Mouse (Mus musculus) embryonic facial prominence, embryonic 14.5 days (tissue): Measurements from ENCODE around the gene Olfr1419. TPM values are rescaled to one million over a fixed set of nuclear protein-coding genes. Genes with fewer than 3 reads are reported as not detected.
"Not testable (repeated sequence)": the region's sequence is repeated elsewhere in the genome, so short reads cannot be mapped to it uniquely, and the experiment has no call there.

Experiments
- ATAC-seq: fragments of 200-750 bp; cut with Nextera tagmentation; 2 replicates; pipeline ENCODE4 v1.8.0; 2017; ENCODE audit warnings: low read depth, moderate number of reproducible peaks, moderate TSS enrichment
- DNase-seq: peaks from one replicate; pipeline ENCODE4 v3.0.0-alpha.2; 2015; ENCODE audit warnings: low spot score
- H3K27ac ChIP-seq: fragments of 300-500 bp; sonication (generic); replicated peaks from 2 replicates; pipeline ENCODE4 v1.5.1; 2014; ENCODE audit warnings: low read depth, mild to moderate bottlenecking, low read length, moderate library complexity
- H3K27me3 ChIP-seq: fragments of 300-500 bp; sonication (generic); replicated peaks from 2 replicates; pipeline ENCODE4 v1.6.1; 2014; ENCODE audit warnings: low read length; ENCODE audit not compliant: control insufficient read depth, insufficient read depth
- H3K36me3 ChIP-seq: fragments of 300-500 bp; sonication (generic); 2 replicates; pipeline ENCODE4 v1.6.1; 2014; ENCODE audit warnings: low read length, mixed read lengths; ENCODE audit not compliant: control insufficient read depth, insufficient read depth
- H3K4me1 ChIP-seq: fragments of 300-500 bp; sonication (generic); 2 replicates; pipeline ENCODE4 v1.6.1; 2014; ENCODE audit warnings: antibody characterized with exemption, low read length; ENCODE audit not compliant: control insufficient read depth, insufficient read depth
- H3K4me2 ChIP-seq: fragments of 300-500 bp; sonication (generic); 2 replicates; pipeline ENCODE4 v1.6.1; 2014; ENCODE audit warnings: low read depth, mild to moderate bottlenecking, low read length, moderate library complexity, mixed read lengths
- H3K4me3 ChIP-seq: fragments of 300-500 bp; sonication (generic); 2 replicates; pipeline ENCODE4 v1.5.1; 2014; ENCODE audit warnings: low read depth, mild to moderate bottlenecking, low read length
- H3K9ac ChIP-seq: fragments of 300-500 bp; sonication (generic); 2 replicates; pipeline ENCODE4 v1.6.1; 2014; ENCODE audit warnings: low read depth, mild to moderate bottlenecking, low read length, moderate library complexity, mixed read lengths
- H3K9me3 ChIP-seq: fragments of 300-500 bp; sonication (generic); 2 replicates; pipeline ENCODE4 v1.6.1; 2016; ENCODE audit warnings: low read length; ENCODE audit not compliant: control insufficient read depth
- WGBS: fragments of 180-500 bp; shearing (Covaris S2); extraction: QIAGEN DNeasy Blood & Tissue Kit; methylation state at CpG from one replicate; pipeline ENCODE4 v1.1.7; 2014; 5-methylcytosine and 5-hydroxymethylcytosine counted together
- polyA plus RNA-seq: library from polyadenylated mRNA; unstranded; fragments of >200 nt; fragmentation: Nextera tagmentation; extraction: Ambion mirVana; gene quantifications from 2 replicates; pipeline ENCODE4 v1.2.1, GENCODE M21; 2014

The Olfr1419 gene
- polyA plus RNA-seq, 1 experiment from 2014 or later = not detected

DNA sequence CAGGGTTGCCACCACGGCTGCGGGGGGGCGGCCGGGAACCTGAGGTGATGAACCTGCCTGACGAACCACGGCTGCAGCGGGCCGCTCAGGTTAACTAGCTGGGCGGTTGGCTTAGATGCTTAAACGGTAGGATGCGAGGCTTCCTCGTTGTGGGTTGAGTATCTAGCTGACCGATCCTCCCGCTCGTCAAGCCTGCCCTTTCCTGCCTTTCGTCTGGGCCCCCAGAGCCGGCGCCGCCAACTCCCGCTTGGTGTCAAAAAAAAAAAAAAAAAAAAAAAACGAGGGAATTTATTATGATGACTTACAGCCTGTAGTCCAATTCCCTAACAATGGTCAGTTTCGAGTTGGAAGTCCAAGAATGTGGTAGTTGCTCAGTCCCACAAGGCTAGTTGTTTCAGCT is 3.5 kb upstream of the Olfr1419 start:
- H3K9ac ChIP-seq, ATAC-seq: not testable (repeated sequence)
- WGBS = 62% methylated on average over 20 of the region's 22 CpGs

GRCm38 (mm10) chr19:11867837-11868236 is 7.1 kb downstream of the Olfr1419 start:
- no peak overlapping the region for H3K9ac ChIP-seq
- no peaks in the 10 kb centered on the region for H3K4me1 ChIP-seq
- no peaks in the 10 kb centered on the region for H3K36me3 ChIP-seq
- H3K4me2 ChIP-seq = no peak overlapping the region
- no peak overlapping the region for H3K27ac ChIP-seq
- H3K27me3 ChIP-seq = no peaks in the 10 kb centered on the region
- no peak for DNase-seq
- 85% methylated on average over 2 of the region's 2 CpGs for WGBS
- no peak overlapping the region for H3K4me3 ChIP-seq
- ATAC-seq = no peak
- H3K9me3 ChIP-seq = 0 out of 2 replicates have a peak, but pooled peaks cover 3% of the 10 kb centered on the region

More for the DNA sequence above, 3.5 kb upstream of the Olfr1419 start:
- not testable (repeated sequence) for H3K27me3 ChIP-seq, DNase-seq, H3K4me2 ChIP-seq, H3K4me1 ChIP-seq, H3K4me3 ChIP-seq, H3K27ac ChIP-seq, H3K36me3 ChIP-seq, H3K9me3 ChIP-seq

DNA sequence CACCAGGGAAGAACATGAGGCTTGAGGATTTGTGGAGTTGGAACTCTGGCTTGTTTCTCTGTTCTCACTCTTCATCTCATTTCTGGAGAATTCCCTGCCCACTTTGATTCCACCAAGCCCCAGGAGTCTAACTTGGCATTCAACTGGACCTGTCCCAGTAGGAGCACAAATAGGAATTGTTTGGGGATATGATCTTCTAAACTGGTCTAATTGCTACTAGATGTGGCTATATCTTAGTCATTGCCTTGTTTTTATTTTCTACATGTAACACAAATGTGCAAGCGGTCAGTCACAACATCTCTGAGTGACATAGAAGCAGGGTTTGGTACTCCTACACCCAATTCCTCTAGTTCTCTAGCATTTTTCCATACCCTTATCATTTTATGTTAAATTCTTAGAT is 13.9 kb downstream of the Olfr1419 start, which contains the start of gene Olfr1418:
Gene Olfr1418 (minus strand): TSS at position 101 of the 400 bp plus-strand sequence.
- H3K27me3 ChIP-seq = no peaks in the 10 kb centered on the region
- H3K9me3 ChIP-seq = 0 out of 2 replicates have a peak, but pooled peaks cover 3% of the 10 kb centered on the region
- ATAC-seq (no peak), DNase-seq (no peak)
- no peaks in the 10 kb centered on the region for H3K36me3 ChIP-seq
- H3K4me1 ChIP-seq = no peaks in the 10 kb centered on the region
- H3K9ac ChIP-seq = no peak within 1 kb of the TSS
- 94% methylated on average over 1 of the region's 1 CpGs for WGBS
- H3K4me2 ChIP-seq = no peak within 1 kb of the TSS
- H3K27ac ChIP-seq = no peak within 1 kb of the TSS
- H3K4me3 ChIP-seq = no peak within 1 kb of the TSS

GRCm38 (mm10) chr19:11856506-11856905 is 18.4 kb downstream of the Olfr1419 start:
- Histone ChIP-seq H3K9ac (no peak overlapping the region), H3K4me3 (no peak overlapping the region), H3K27me3 (no peaks in the 10 kb centered on the region), H3K4me1 (no peaks in the 10 kb centered on the region), H3K4me2 (no peak overlapping the region), H3K27ac (no peak overlapping the region), H3K9me3 (no peaks in the 10 kb centered on the region; the same call in 1 of the 2 replicates), H3K36me3 (no peaks in the 10 kb centered on the region)
- DNase-seq (no peak), ATAC-seq (no peak)
- 78% methylated on average over 6 of the region's 6 CpGs for WGBS

DNA sequence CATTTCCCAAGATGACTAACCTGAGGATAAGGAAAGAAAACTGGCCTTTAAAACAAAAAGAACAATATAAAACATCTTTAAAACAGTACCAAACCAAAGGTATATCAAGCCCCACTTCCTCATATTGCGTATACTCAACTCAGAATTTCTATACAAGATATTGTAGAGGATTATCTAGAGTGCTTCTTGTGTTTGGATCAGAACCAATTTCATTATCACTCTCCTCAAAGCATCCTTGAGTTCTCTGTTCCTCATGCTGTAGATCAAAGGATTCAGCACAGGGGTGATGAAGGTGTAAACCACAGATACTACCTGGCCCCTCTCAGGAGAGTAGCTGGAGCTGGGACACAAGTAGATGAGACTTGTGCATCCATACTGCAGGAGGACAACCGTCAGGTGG is 20.1 kb downstream of the Olfr1419 start:
- H3K27ac ChIP-seq = no peak overlapping the region
- 83% methylated on average over 2 of the region's 2 CpGs for WGBS
- no peaks in the 10 kb centered on the region for H3K36me3 ChIP-seq
- H3K4me2 ChIP-seq = no peak overlapping the region
- H3K4me1 ChIP-seq = no peaks in the 10 kb centered on the region
- ATAC-seq (no peak), DNase-seq (no peak)
- no peaks in the 10 kb centered on the region for H3K27me3 ChIP-seq
- no peak overlapping the region for H3K4me3 ChIP-seq
- H3K9me3 ChIP-seq = no peaks in the 10 kb centered on the region; the same call in 1 of the 2 replicates
- no peak overlapping the region for H3K9ac ChIP-seq

DNA sequence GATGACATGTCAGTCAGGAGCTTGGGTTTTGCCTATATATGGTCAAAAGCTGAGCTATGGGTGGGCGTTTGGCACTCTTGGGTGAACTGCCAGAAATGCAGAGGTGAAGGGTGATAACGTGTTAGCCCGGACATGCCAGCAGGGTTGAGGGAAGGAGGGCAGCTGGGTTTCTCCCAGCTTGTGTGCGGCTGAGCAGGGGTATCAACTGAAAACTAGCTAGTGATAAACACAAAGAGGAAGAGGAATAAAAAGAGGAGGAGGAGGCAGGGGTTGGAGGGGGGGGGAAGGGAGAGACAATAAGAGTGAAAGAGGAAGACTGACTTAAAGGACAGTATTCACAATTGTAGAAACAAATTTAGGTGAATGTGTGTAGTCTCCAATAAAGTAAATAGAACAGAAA is 22.3 kb downstream of the Olfr1419 start:
- no peak for DNase-seq
- WGBS = 65% methylated on average over 4 of the region's 4 CpGs
- Histone ChIP-seq H3K4me1 (no peaks in the 10 kb centered on the region), H3K4me3 (no peak overlapping the region), H3K9me3 (no peaks in the 10 kb centered on the region; the same call in 1 of the 2 replicates), H3K4me2 (no peak overlapping the region), H3K9ac (no peak overlapping the region), H3K27ac (no peak overlapping the region), H3K27me3 (no peaks in the 10 kb centered on the region), H3K36me3 (no peaks in the 10 kb centered on the region)
- no peak for ATAC-seq

- DNase-seq = no peak
- Histone ChIP-seq H3K9ac (no peak overlapping the region), H3K27me3 (no peaks in the 10 kb centered on the region), H3K4me1 (no peaks in the 10 kb centered on the region), H3K4me3 (no peak overlapping the region), H3K4me2 (no peak overlapping the region), H3K36me3 (no peaks in the 10 kb centered on the region), H3K9me3 (no peaks in the 10 kb centered on the region), H3K27ac (no peak overlapping the region)
- 81% methylated on average over 4 of the region's 4 CpGs for WGBS
- ATAC-seq = no peak
Measured at GRCm38 (mm10) chr19:11846333-11846732, 28.6 kb downstream of the Olfr1419 start.

DNA sequence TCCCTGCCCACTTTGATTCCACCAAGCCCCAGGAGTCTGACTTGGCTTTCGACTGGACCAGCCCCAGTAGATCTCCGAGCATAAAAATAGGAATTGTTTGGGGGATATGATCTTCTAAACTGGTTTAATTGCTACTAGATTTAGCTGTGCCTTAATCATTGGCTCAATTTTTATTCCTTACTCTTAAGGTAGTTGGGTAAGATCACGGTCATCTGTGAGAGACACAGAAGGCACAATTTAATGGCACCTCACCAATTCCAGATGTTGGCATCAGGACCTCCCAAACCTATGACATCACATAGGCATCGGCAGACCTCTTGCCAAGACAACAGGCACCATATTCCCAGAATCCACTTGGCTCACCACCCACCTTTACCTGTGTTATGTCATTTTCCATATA is 35.8 kb downstream of the Olfr1419 start, which contains the start of gene Olfr1417:
Gene Olfr1417 (minus strand): TSS at position 101 of the 400 bp plus-strand sequence.
- Histone ChIP-seq H3K9ac (no peak within 1 kb of the TSS), H3K27me3 (no peaks in the 10 kb centered on the region), H3K4me2 (no peak within 1 kb of the TSS), H3K27ac (no peak within 1 kb of the TSS), H3K4me3 (no peak within 1 kb of the TSS), H3K4me1 (no peaks in the 10 kb centered on the region), H3K36me3 (no peaks in the 10 kb centered on the region), H3K9me3 (no peaks in the 10 kb centered on the region)
- ATAC-seq (no peak), DNase-seq (no peak)
- 89% methylated on average over 4 of the region's 4 CpGs for WGBS

DNA sequence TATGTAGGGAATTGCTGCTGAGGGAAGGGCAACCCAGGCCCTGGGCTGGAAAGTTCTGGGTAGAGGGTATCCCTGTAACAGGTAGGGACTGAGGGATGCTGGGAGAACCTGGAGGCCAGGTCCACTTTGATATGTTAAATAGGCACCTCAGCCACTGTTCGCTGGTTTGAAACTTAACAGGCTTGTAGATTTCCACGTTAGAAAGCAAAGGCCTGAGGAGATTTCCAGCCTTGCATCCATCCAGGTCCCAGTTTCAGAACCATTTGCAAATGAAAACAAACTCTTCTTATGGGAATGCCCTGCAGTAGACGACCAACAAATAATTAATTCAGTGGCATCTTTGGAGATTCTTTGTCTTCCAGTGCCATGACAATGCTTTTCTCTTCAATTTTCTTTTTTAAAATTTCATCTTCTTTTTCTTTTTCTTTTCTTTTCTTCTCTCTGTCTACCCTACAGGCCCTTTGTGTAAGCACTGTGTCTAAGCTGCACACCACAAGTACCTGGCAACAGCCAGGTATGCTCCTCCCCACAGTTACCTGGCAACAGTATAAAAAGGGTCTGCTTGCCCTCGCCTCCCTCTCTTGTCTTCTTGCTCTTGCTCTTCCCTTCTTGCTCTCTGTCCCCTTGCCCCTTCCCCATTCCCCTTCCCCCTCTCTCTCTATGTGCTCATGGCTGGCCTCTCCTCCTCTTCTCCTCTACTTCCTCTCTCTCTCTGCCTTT is 51.4 kb downstream of the Olfr1419 start:
- Histone ChIP-seq H3K36me3 (no peaks in the 10 kb centered on the region), H3K9ac (no peak overlapping the region), H3K4me2 (no peak overlapping the region), H3K4me1 (no peaks in the 10 kb centered on the region), H3K9me3 (no peaks in the 10 kb centered on the region), H3K27ac (no peak overlapping the region), H3K4me3 (no peak overlapping the region), H3K27me3 (peaks cover 18% of the 10 kb centered on the region)
- 37% methylated on average over 4 of the region's 4 CpGs for WGBS
- no peak for DNase-seq
- ATAC-seq = no peak
